Mouse (Mus musculus) urinary bladder, postnatal 4 days (tissue): ENCODE results near the gene Egfl7.

Source experiments
- DNase-seq, 2 experiments: peaks; one replicate each; pipeline ENCODE4 v3.0.0; 2021 to 2022; ENCODE audit warnings: low spot score in 2 of 2

Egfl7 gene

GRCm38 (mm10) chr2:26639838-26640830 is 60.3 kb downstream of the Egfl7 start:
- DNase-seq, result peak; percentile 94 to 99

DNA sequence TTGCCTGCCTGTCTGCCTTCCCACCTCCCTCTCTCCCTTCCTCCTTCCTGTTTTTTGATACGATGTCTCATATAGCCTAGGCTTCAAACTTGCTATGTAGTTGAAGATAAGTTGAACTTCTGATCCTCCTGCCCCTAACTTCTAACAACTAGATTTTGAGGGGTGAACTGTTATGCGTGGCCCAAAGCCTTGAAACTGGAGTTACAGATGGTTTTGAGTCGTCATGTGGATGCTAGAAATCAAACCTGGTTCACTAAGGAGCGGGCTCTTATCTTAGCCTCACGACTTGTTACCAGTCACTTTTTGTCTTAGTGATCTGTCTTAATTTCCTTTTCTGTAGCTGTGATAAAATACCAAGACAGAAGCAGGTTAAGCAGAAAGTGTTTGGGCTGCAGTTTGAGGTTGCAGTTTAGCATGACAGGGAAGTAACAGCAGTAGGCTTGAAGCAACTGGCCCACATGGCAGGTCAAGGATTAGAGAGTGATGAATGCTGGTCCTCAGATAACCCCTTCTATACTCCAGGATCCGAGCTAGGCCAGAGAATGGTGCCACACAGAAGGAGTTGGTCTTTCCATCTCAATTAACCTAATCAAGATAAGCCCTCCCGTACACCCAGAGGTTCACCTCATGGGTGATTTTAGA is 61.3 kb downstream of the Egfl7 start:
- no peak for DNase-seq
